Mouse (Mus musculus): ENCODE data around the gene Tnc.

DNA sequence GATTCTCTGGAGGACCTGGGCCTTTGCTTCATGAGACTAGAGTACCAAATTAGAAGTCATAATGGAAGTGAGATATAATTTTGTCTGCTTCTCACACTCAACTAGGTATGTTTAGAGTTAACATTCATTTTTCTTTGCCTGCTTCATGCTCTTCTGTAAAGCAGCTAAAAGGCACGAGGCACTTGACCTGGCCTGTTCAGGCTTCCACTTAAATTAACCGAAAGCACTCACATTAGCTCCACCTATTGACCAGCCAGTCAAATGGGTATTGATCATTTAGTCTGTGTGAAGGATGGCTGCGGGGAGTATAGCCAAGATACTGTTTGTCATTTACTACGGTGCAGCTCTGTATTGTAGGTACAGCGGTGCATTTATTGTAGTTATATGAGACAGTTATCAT, 103.0 kb downstream of the Tnc start:
- TF ChIP-seq POLR2A (IDR thresholded peaks at IDR 0.05; ENCODE audit: control insufficient read depth, extremely low read depth, insufficient read depth, low read length, poor library complexity), result no peak
- no peak for TF ChIP-seq CTCF (IDR thresholded peaks at IDR 0.05; ENCODE audit: borderline replicate concordance, control insufficient read depth, extremely low read depth, insufficient read depth, low read length, poor library complexity)
